Mouse (Mus musculus) B cell, adult 2 months (primary cell): ENCODE results near the gene Prickle2.

Source experiments
- DNase-seq, 2 experiments: peaks; one replicate each; pipeline ENCODE4 v3.0.0; 2022

The Prickle2 gene

GRCm38 (mm10) chr6:92584026-92584425 lies 121.9 kb downstream of the Prickle2 start:
- no peak for DNase-seq

DNA sequence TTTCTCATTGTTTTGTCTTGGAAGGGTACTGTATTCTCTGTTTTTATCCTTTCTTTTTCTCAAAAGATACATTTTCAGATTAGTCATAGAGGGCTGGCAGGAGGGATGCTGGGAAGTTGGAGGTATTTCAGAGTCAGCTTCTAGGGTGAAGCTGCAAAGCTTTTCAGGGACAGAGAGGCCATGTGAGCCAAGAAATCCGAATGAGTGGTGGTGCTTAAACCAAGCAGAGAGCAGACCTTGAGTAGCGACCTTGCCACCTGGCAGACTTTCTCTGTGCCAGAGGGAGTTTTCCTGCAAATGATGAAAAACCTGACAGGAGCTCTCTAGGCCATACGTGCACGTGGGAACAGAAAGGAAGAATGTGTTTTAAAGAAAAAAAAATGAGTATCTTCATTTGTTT lies 130.7 kb downstream of the Prickle2 start:
- no peak for DNase-seq

DNA sequence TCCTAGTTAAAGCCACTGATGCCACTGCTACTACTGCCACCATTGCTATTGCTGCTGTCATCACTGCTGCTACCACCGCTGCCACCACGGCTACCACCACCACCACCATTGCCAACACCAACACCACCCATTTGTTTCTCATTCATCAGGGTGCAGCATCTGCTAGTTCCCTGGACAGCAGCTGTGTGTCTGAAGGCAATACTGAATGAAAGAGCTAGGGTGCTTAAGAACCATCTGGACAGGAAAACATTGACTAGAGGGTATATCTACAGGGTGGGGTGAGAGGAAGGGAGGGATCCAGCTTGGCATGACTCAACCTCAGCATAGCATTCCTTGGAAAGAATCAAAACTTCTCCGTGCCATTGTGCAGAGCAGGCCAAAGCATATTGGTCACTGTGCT lies 133.8 kb downstream of the Prickle2 start:
- DNase-seq, result no peak

DNA sequence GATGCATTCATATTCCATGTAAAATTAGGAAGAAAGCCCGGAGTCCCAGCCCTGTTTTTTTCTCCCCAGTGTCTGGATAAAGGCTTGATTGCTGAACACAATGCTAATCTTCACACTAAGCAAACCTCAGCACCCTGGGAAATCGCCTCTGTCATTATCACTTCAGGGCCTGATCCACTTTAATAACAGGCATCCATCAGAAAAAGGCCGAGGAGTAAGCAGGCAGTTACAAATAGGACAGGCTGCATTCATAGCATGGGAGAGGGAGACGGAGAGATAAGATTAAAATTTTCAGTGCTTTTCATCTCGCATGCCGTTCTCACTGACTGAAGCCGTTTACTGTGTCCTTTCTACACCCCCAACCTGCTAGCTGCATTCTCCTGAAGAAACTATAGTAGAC lies 135.9 kb downstream of the Prickle2 start:
- DNase-seq, result no peak

GRCm38 (mm10) chr6:92569283-92569682 lies 136.7 kb downstream of the Prickle2 start:
- no peak for DNase-seq

DNA sequence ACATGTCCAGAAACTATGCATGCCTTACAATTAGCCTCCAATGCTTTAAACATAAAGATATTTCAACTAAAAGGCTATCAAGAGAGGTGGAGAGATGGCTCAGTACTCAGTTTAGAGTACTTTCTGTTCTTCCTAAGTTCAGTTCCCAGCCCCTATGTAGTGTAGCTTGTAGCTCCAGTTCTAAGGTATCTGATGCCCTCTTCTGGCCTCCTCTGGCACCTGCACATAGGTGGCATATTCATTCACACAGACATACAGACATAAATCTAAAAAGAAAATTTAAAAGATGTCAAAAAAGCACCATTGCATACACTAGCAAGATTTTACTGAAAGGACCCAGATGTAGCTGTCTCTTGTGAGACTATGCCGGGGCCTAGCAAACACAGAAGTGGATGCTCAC lies 146.7 kb downstream of the Prickle2 start:
- DNase-seq, result no peak

DNA sequence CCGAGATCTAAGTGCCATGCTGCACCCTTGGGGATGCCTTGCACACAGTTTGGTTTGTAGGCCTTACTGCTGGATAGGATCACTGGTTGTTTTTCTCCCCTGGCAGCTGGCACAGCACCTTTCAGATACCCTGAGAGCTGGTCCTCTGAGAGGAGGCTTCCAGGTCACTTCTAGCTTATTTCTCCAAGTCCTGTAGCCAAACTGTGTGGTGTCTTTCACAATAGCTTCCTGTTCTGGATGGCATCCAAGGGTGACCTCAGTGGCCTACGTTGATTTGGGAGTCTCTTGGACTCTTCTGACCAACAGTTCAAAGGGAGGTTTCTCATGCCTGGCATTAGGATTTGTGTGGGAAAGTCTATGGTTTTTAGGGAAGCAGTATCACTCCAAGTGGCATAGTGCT lies 150.3 kb downstream of the Prickle2 start:
- DNase-seq, result no peak

DNA sequence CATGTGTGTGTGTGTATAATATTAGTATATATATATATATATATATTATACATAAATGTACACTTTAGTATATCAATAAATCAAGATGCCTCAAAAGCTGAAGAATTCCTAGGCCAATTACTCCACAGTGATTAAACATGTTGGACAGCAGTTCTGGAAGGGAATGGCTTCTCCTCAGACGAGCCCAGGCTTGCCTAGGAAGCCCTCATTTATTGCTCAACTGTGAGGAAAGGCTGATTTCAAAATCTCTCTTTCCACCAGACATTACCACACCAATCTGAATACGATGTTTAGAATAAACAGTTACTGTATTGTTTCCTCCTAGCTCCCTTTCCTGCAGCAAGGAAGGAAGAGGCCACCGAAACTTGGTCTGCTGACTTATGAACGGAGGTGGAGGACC lies 152.9 kb downstream of the Prickle2 start:
- no peak for DNase-seq

DNA sequence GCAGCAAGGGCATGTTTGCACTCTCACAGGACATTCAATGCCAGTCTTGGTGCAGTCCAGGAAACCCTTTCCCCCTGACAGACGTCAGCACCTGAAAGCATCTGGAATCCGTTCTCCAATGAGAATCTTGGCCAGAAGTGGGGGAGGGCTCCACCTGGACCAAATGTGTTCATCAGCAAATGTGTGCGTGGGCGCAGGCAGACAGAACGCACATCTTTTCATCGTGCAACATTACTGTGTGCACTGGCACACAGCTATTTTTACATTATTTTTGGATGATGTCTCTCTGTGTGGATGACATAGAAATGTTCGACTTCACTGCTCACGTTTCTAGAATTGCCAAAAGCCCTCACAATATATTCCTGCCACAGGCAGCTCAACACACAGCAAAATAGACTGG lies 156.7 kb downstream of the Prickle2 start:
- DNase-seq, result no peak

- no peak for DNase-seq
These were observed 160.8 kb downstream of the Prickle2 start for GRCm38 (mm10) chr6:92545204-92545603.

DNA sequence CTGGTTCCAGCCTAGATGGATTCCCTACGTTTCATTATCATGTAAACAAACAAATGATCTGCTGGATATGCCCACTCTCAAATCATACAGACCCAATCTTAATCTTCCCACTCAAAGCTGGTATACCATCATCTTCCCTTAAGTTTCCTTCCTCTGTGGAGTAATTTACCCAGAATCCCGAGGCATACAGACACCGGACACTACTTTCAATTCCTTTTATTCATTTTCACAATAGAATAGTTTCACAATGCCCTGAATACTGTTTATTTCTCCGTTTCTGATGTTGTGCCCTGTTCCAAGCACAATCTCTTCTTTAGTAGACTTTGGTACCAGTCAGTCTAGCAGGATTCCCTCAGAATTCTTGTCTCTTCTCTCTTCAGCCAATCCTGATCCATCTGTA lies 162.1 kb downstream of the Prickle2 start:
- no peak for DNase-seq

GRCm38 (mm10) chr6:92542402-92543101 lies 163.4 kb downstream of the Prickle2 start:
- DNase-seq, result no peak

DNA sequence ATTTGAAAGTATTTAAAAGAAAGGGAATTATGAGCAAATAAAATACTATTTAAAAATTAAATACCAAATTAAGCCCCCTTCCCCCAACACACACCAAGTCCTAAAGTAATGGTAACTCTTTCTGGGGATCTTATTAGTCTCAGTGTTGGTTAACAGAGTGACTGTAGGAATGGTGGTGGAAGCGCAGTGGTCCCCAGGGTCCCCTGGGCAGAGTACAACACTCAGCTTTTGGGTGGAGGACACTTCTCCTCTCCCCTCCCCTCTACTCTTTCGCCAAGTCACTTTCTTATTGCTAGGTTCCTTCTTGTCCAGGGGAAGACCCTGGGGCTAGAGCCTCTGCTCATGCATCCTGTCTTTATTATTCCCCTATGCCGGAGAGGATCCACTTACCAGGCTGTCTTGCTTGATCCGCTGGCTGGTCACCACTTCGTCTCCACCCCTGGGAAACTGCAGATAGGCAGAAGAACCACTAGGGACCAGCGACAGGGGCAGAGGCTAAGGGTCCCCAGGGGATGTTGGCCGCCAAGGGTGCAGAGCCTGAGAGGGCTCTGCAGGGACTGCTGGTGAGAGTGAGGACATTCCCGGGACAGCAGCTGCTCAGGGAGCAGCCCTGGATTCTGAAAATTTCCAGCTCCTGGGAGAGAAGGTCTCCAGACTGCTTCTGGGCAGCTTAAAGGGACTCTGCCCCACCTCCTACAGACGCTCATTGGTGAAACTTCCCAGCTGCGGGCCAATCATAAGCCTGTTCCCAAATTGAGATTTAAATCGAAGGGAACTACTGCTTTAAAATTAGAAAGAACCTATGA lies 171.5 kb downstream of the Prickle2 start:
- DNase-seq, result no peak

GRCm38 (mm10) chr6:92533306-92534063 lies 172.5 kb downstream of the Prickle2 start:
- no peak for DNase-seq

DNA sequence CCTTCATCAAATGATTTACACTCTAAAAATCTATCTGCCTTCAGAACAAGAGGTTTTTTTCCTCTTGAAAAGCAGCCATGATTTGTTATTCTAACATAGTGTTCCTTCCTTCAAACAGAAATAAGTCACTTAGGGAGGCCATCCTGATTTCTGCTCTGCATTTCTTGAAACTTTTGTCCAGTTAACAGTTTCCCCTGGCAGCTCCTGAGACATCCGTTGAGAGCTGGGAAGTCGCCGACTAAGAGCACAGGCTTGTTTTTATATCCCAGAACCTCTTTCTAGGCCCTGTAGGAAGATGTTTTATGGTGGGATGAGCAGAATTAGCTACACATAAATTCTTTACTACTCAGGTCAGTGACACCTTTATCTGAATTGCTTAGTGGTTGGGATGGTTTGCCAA lies 173.1 kb downstream of the Prickle2 start:
- DNase-seq, result no peak

- no peak for DNase-seq
These were observed 173.6 kb downstream of the Prickle2 start for GRCm38 (mm10) chr6:92532331-92532730.

DNA sequence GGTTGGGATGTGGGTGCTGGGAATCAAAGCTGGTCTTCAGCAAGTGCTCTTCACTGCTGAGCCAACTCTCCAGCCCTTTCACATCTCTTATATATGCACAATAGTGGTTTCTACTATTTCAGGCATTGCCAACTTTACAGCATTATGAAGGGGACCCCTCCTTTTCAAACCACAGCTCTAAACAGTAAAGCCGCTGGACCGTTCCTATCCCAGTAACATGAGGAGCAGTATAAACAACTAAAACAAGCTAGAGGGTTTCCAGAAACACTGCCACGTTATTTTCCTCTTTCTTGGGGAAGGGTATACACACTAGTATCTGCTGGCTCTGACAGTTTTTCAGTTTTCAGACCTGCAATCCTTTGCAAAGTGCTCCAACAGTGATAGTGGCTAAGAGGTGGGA lies 179.7 kb downstream of the Prickle2 start:
- no peak for DNase-seq

DNA sequence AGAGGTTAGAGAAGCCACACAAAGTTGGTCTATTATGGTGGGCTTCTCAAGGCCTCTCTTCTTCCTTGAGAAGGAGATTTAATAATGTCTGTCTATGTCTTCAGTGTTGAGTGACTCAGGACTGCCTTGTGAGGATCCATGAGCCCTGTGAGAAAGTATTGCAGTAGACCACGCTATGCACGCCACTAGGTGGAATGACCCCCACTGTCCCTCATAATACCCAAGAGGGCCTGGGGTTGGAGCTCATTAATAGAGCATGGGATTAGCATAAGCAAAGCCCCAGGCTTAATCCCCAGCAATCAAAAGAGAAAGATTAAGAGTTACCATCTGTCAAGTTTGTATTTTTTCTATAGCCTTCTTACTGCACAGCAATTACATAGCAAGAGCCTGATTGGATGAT lies 180.3 kb downstream of the Prickle2 start:
- no peak for DNase-seq

DNA sequence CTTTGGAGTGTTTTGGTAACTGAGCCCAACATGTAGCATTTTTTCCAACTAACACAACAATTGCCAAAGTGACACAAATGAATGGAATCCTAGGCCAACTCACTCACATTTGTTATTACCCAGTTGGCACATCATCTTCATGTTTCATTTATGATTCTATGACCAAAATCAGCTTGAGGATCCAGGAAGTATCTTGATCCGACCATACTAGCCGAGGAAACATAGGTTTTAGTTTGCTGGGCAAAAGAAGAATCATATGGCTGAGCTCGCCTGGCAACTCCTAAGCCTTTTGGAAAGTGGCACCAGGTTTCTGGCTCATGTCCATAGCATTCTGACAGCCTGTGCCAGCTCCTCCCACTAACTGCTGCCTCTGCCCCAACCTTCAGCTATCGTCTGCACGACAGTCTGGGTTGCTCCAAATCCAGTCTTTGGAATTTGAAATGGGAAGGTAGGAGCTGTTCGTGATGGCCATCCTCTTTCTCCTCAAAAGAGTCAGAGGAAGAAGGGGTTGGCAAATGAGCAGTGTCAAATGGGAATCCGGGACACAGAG lies 184.4 kb downstream of the Prickle2 start:
- DNase-seq, result no peak

DNA sequence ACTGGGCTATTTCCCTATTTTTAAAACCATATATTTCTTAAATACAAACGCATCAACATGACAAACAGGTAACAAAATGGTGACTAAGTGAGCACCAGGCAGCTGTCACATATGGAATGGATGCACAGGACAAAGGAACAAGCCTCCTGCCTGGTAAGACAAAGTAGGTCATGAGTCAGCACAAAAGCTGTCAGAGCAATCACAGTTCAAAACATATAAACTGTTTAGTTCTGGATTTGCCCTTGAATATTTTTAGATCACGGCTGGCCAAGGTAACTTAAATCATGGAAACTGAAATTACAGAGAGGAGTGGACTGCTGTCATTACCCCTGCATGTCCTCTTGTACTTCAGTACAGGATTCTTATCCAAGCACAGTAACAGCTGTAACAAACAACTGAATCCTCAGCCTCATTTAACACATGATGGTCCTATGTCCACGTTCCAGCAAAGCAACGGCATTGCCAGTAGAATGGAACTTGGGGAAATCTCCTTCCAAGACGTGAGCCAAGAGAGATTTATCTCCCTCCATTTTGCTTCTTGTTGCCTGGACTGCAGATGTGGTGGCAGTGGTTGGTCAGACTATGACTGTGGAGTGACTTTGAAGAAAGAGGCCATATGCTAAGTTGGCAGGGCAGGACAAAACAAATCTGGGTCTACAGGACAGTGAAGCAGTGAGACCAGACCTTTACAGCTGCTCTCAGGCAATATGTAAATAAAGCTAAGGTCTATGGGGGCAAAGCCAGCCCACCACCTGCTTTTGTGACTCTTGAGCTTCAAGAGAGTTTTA lies 185.7 kb downstream of the Prickle2 start:
- no peak for DNase-seq

DNA sequence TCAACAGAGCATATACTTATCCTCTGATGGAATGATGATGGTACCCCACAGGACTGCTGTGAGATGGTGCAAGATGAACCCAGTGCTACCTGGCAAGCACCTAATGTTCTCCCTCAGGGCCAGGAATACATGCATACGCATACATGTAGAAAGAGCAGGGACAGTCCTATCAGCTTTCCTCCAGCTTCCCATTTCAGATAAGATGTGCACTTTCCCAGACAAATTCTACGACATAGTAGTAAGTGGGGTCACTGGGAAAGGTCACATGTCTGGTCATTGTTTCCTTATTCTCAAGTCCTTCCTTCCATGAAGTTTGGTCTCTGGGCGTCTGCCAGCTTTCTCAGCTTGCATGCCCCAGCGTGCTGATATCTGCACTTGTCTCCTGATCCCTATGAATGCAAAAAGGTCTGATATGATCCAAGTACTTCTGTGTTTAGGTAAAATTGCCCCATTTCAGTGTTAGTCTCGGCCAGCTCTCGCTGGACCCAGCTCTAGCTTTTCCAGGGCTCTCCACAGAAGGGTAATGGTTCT lies 187.5 kb downstream of the Prickle2 start:
- DNase-seq, result no peak

- DNase-seq, result no peak
These were observed 189.0 kb downstream of the Prickle2 start for GRCm38 (mm10) chr6:92517002-92517401.
